Mouse (Mus musculus) brain, embryonic 14.5 days (tissue): ENCODE measurements around the gene Prss22.

Source experiments
- CTCF ChIP-seq: fragments of 200-500 bp; IDR thresholded peaks from 2 replicates; pipeline ENCODE4 v1.5.1; 2012; ENCODE audit warnings: inconsistent platforms, mild to moderate bottlenecking, moderate library complexity, borderline replicate concordance; ENCODE audit not compliant: insufficient read depth, insufficient read length; ENCODE audit errors: extremely low read depth
- POLR2A ChIP-seq: fragments of 200-500 bp; IDR thresholded peaks from 2 replicates; pipeline ENCODE4 v1.6.1; 2012; ENCODE audit warnings: mild to moderate bottlenecking, inconsistent platforms, borderline replicate concordance; ENCODE audit not compliant: poor library complexity, insufficient read depth, insufficient read length, severe bottlenecking; ENCODE audit errors: extremely low read depth

- no peak for TF ChIP-seq CTCF
- TF ChIP-seq POLR2A, result no peak
Measured at GRCm38 (mm10) chr17:24006930-24007329, 9.0 kb upstream of the Prss22 start.
